Mouse (Mus musculus): ENCODE results near the gene Taar2. TPM values are rescaled to one million over a fixed set of nuclear protein-coding genes. Genes with fewer than 3 reads are reported as not detected.

The Taar2 gene
- total and polyA plus RNA-seq, 2 experiments from 2014 or later = 0.15 TPM; not detected in 1

- no peak overlapping the region for H3K27ac ChIP-seq (ENCODE audit: low read depth, low read length)
- peak; percentile 92 for ATAC-seq
- peak; percentile 82 for TF ChIP-seq CTCF (IDR thresholded peaks at IDR 0.05; ENCODE audit: low read depth)
Observed at GRCm38 (mm10) chr10:23978901-23979705, 40.7 kb downstream of the Taar2 start.

GRCm38 (mm10) chr10:23985546-23985945, 47.2 kb downstream of the Taar2 start, which contains the start of gene Taar6:
Gene Taar6 (minus strand): TSS chr10:23985646.
- Histone ChIP-seq H3K27ac (ENCODE audit: low read depth, low read length) (no peak within 1 kb of the TSS), H3K9me3 (ENCODE audit: low read length) (no peaks in the 10 kb centered on the region), H3K4me3 (ENCODE audit: low read depth, low read length) (no peak within 1 kb of the TSS), H3K36me3 (ENCODE audit: insufficient read depth) (no peaks in the 10 kb centered on the region), H3K27me3 (ENCODE audit: insufficient read depth, low read length) (no peaks in the 10 kb centered on the region), H3K9ac (no peak within 1 kb of the TSS), H3K4me1 (ENCODE audit: insufficient read depth) (no peaks in the 10 kb centered on the region), H3K4me2 (ENCODE audit: low read depth) (no peak within 1 kb of the TSS)
- 77% methylated on average over 8 of the region's 8 CpGs for WGBS
- TF ChIP-seq CTCF (IDR thresholded peaks at IDR 0.05; ENCODE audit: low read depth) = no peak
- no peak for DNase-seq
- no peak for ATAC-seq

More at GRCm38 (mm10) chr10:23978901-23979705, 40.7 kb downstream of the Taar2 start:
- WGBS = 44% methylated on average over 16 of the region's 16 CpGs
- Histone ChIP-seq H3K9me3 (ENCODE audit: low read length) (no peaks in the 10 kb centered on the region), H3K4me3 (ENCODE audit: low read depth, low read length) (no peak overlapping the region), H3K27me3 (ENCODE audit: insufficient read depth, low read length) (no peaks in the 10 kb centered on the region), H3K4me1 (ENCODE audit: insufficient read depth) (no peaks in the 10 kb centered on the region), H3K4me2 (ENCODE audit: low read depth) (no peak overlapping the region), H3K9ac (no peak overlapping the region), H3K36me3 (ENCODE audit: insufficient read depth) (no peaks in the 10 kb centered on the region)
- DNase-seq = peak; percentile 85

- no peak overlapping the region for H3K4me3 ChIP-seq (ENCODE audit: low read depth, low read length)
Observed at GRCm38 (mm10) chr10:23986419-23986818, 48.0 kb downstream of the Taar2 start.

More at GRCm38 (mm10) chr10:23986419-23986818, 48.0 kb downstream of the Taar2 start:
- Histone ChIP-seq H3K4me2 (ENCODE audit: low read depth) (no peak overlapping the region), H3K27me3 (ENCODE audit: insufficient read depth, low read length) (no peaks in the 10 kb centered on the region), H3K9ac (no peak overlapping the region), H3K27ac (ENCODE audit: low read depth, low read length) (no peak overlapping the region), H3K4me1 (ENCODE audit: insufficient read depth) (no peaks in the 10 kb centered on the region), H3K9me3 (ENCODE audit: low read length) (no peaks in the 10 kb centered on the region), H3K36me3 (ENCODE audit: insufficient read depth) (no peaks in the 10 kb centered on the region)
- ATAC-seq (no peak), DNase-seq (no peak)
- no peak for TF ChIP-seq CTCF (IDR thresholded peaks at IDR 0.05; ENCODE audit: low read depth)
- 74% methylated on average over 5 of the region's 5 CpGs for WGBS

Other genes with a start within 250 kb of the Taar2 start
- 2,036 and 2,577 TPM in 2 replicates for gene Rps12, start 151.3 kb upstream of the Taar2 start, total RNA-seq (2014; rRNA removed)
- 134 and 170 TPM in 2 replicates for gene Rps12, start 151.3 kb upstream of the Taar2 start, polyA plus RNA-seq (2015; fragmentation: Nextera tagmentation; extraction: Ambion mirVana)
- gene Slc18b1, start 141.6 kb upstream of the Taar2 start, total RNA-seq (2014; rRNA removed) = 14.6 and 18.2 TPM in 2 replicates
- 13.2 and 15.0 TPM in 2 replicates for gene Slc18b1, start 141.6 kb upstream of the Taar2 start, polyA plus RNA-seq (2015; fragmentation: Nextera tagmentation; extraction: Ambion mirVana)
- gene Vnn3, start 87.1 kb upstream of the Taar2 start, total RNA-seq (2014; rRNA removed) = 0.10 TPM in 1 of 2 replicates, not detected in the other
- gene Vnn3, start 87.1 kb upstream of the Taar2 start, polyA plus RNA-seq (2015; fragmentation: Nextera tagmentation; extraction: Ambion mirVana) = 0.10 TPM in 1 of 2 replicates, not detected in the other
- gene Vnn1, start 43.9 kb upstream of the Taar2 start, total RNA-seq (2014; rRNA removed) = 0.38 and 0.43 TPM in 2 replicates
- 0.92 and 0.98 TPM in 2 replicates for gene Vnn1, start 43.9 kb upstream of the Taar2 start, polyA plus RNA-seq (2015; fragmentation: Nextera tagmentation; extraction: Ambion mirVana)
- gene Taar1, start 18.2 kb upstream of the Taar2 start, total RNA-seq (2014; rRNA removed) = not detected in 2 replicates
- not detected in 2 replicates for gene Taar1, start 18.2 kb upstream of the Taar2 start, polyA plus RNA-seq (2015; fragmentation: Nextera tagmentation; extraction: Ambion mirVana)
- gene Taar3, start 11.0 kb downstream of the Taar2 start, total RNA-seq (2014; rRNA removed) = not detected in 2 replicates
- not detected in 2 replicates for gene Taar3, start 11.0 kb downstream of the Taar2 start, polyA plus RNA-seq (2015; fragmentation: Nextera tagmentation; extraction: Ambion mirVana)
- gene Taar4, start 21.9 kb downstream of the Taar2 start, total RNA-seq (2014; rRNA removed) = not detected in 2 replicates
- gene Taar4, start 21.9 kb downstream of the Taar2 start, polyA plus RNA-seq (2015; fragmentation: Nextera tagmentation; extraction: Ambion mirVana) = not detected in 2 replicates
- not detected in 2 replicates for gene Taar5, start 32.1 kb downstream of the Taar2 start, total RNA-seq (2014; rRNA removed)
- not detected in 2 replicates for gene Taar5, start 32.1 kb downstream of the Taar2 start, polyA plus RNA-seq (2015; fragmentation: Nextera tagmentation; extraction: Ambion mirVana)
- gene Taar6, start 47.1 kb downstream of the Taar2 start, total RNA-seq (2014; rRNA removed) = not detected in 2 replicates
- gene Taar6, start 47.1 kb downstream of the Taar2 start, polyA plus RNA-seq (2015; fragmentation: Nextera tagmentation; extraction: Ambion mirVana) = not detected in 2 replicates
- gene Taar7a, start 54.9 kb downstream of the Taar2 start, total RNA-seq (2014; rRNA removed) = not detected in 2 replicates
- gene Taar7a, start 54.9 kb downstream of the Taar2 start, polyA plus RNA-seq (2015; fragmentation: Nextera tagmentation; extraction: Ambion mirVana) = not detected in 2 replicates
- not detected in 2 replicates for gene Taar7b, start 61.4 kb downstream of the Taar2 start, total RNA-seq (2014; rRNA removed)
- gene Taar7b, start 61.4 kb downstream of the Taar2 start, polyA plus RNA-seq (2015; fragmentation: Nextera tagmentation; extraction: Ambion mirVana) = not detected in 2 replicates
- gene Taar7d, start 88.7 kb downstream of the Taar2 start, total RNA-seq (2014; rRNA removed) = not detected in 2 replicates
- gene Taar7d, start 88.7 kb downstream of the Taar2 start, polyA plus RNA-seq (2015; fragmentation: Nextera tagmentation; extraction: Ambion mirVana) = not detected in 2 replicates
- not detected in 2 replicates for gene Taar7e, start 99.0 kb downstream of the Taar2 start, total RNA-seq (2014; rRNA removed)
- not detected in 2 replicates for gene Taar7e, start 99.0 kb downstream of the Taar2 start, polyA plus RNA-seq (2015; fragmentation: Nextera tagmentation; extraction: Ambion mirVana)
- gene Taar7f, start 110.9 kb downstream of the Taar2 start, total RNA-seq (2014; rRNA removed) = not detected in 2 replicates
- not detected in 2 replicates for gene Taar7f, start 110.9 kb downstream of the Taar2 start, polyA plus RNA-seq (2015; fragmentation: Nextera tagmentation; extraction: Ambion mirVana)
- gene Taar8a, start 137.9 kb downstream of the Taar2 start, total RNA-seq (2014; rRNA removed) = not detected in 2 replicates
- not detected in 2 replicates for gene Taar8a, start 137.9 kb downstream of the Taar2 start, polyA plus RNA-seq (2015; fragmentation: Nextera tagmentation; extraction: Ambion mirVana)
- not detected in 2 replicates for gene Taar8b, start 153.7 kb downstream of the Taar2 start, total RNA-seq (2014; rRNA removed)
- not detected in 2 replicates for gene Taar8b, start 153.7 kb downstream of the Taar2 start, polyA plus RNA-seq (2015; fragmentation: Nextera tagmentation; extraction: Ambion mirVana)
- gene Taar8c, start 163.3 kb downstream of the Taar2 start, total RNA-seq (2014; rRNA removed) = not detected in 2 replicates
- not detected in 2 replicates for gene Taar8c, start 163.3 kb downstream of the Taar2 start, polyA plus RNA-seq (2015; fragmentation: Nextera tagmentation; extraction: Ambion mirVana)
- gene Taar9, start 171.0 kb downstream of the Taar2 start, total RNA-seq (2014; rRNA removed) = not detected in 2 replicates
- gene Taar9, start 171.0 kb downstream of the Taar2 start, polyA plus RNA-seq (2015; fragmentation: Nextera tagmentation; extraction: Ambion mirVana) = not detected in 2 replicates
- 160 and 169 TPM in 2 replicates for gene Stx7, start 210.7 kb downstream of the Taar2 start, total RNA-seq (2014; rRNA removed)
- 318 and 351 TPM in 2 replicates for gene Stx7, start 210.7 kb downstream of the Taar2 start, polyA plus RNA-seq (2015; fragmentation: Nextera tagmentation; extraction: Ambion mirVana)